Mouse (Mus musculus) intestine, embryonic 15.5 days (tissue): ENCODE results near the gene Kdelr1. TPM values are rescaled to one million over a fixed set of nuclear protein-coding genes. Genes with fewer than 3 reads are reported as not detected.

Experiments used
- ATAC-seq: fragments of 200-750 bp; cut with Nextera tagmentation; 2 replicates; pipeline ENCODE4 v1.8.0; 2017; ENCODE audit warnings: moderate TSS enrichment, moderate library complexity
- H3K27ac ChIP-seq: fragments of 300-500 bp; sonication (generic); 2 replicates; pipeline ENCODE4 v1.5.1; 2015; ENCODE audit warnings: mild to moderate bottlenecking, inconsistent platforms
- H3K27me3 ChIP-seq: fragments of 300-500 bp; sonication (generic); replicated peaks from 2 replicates; pipeline ENCODE4 v1.6.1; 2015; ENCODE audit warnings: inconsistent platforms
- H3K36me3 ChIP-seq: fragments of 300-500 bp; sonication (generic); 2 replicates; pipeline ENCODE4 v1.6.1; 2015; ENCODE audit warnings: inconsistent platforms
- H3K4me1 ChIP-seq: fragments of 300-500 bp; sonication (generic); replicated peaks from 2 replicates; pipeline ENCODE4 v1.6.1; 2015; ENCODE audit warnings: inconsistent platforms
- H3K4me2 ChIP-seq: fragments of 300-500 bp; sonication (generic); replicated peaks from 2 replicates; pipeline ENCODE4 v1.6.1; 2015; ENCODE audit warnings: mild to moderate bottlenecking, inconsistent platforms
- H3K4me3 ChIP-seq: fragments of 300-500 bp; sonication (generic); replicated peaks from 2 replicates; pipeline ENCODE4 v1.5.1; 2015; ENCODE audit warnings: inconsistent platforms
- H3K9ac ChIP-seq: fragments of 300-500 bp; sonication (generic); 2 replicates; pipeline ENCODE4 v1.6.1; 2015; ENCODE audit warnings: inconsistent platforms
- H3K9me3 ChIP-seq: fragments of 300-500 bp; sonication (generic); 2 replicates; pipeline ENCODE4 v1.6.1; 2016; ENCODE audit warnings: inconsistent platforms
- WGBS: fragments of 180-500 bp; shearing (Covaris S2); methylation state at CpG from one replicate; pipeline ENCODE4 v1.1.7; 2015; 5-methylcytosine and 5-hydroxymethylcytosine counted together
- polyA plus RNA-seq: library from polyadenylated mRNA; unstranded; fragments of >200 nt; fragmentation: Nextera tagmentation; extraction: Ambion mirVana; gene quantifications from 2 replicates; pipeline ENCODE4 v1.2.1, GENCODE M21; 2015

Kdelr1 gene
- 70.8 and 74.5 TPM in 2 replicates for polyA plus RNA-seq

- Histone ChIP-seq H3K27me3 (peaks cover 25% of the 10 kb centered on the region), H3K27ac (peak within 1 kb of the TSS; percentile 93), H3K9ac (peak within 1 kb of the TSS; percentile 96), H3K9me3 (no peaks in the 10 kb centered on the region), H3K36me3 (peaks cover 19% of the 10 kb centered on the region), H3K4me1 (peaks cover 44% of the 10 kb centered on the region), H3K4me3 (peak within 1 kb of the TSS; percentile 80), H3K4me2 (peak within 1 kb of the TSS; percentile 64)
- ATAC-seq: peak; percentile 80
- WGBS: 1% methylated on average over 18 of the region's 18 CpGs
Observed at GRCm38 (mm10) chr7:45872624-45873023, at the start of gene Kdelr1. Gene Kdelr1 (plus strand): TSS chr7:45872772.

GRCm38 (mm10) chr7:45824598-45824997, 48.0 kb upstream of the Kdelr1 start, which contains the start of gene Kcnj14:
Gene Kcnj14 (minus strand): TSS chr7:45824782.
- H3K27ac ChIP-seq: no peak within 1 kb of the TSS
- no peak within 1 kb of the TSS for H3K9ac ChIP-seq
- H3K9me3 ChIP-seq: no peaks in the 10 kb centered on the region
- WGBS: 62% methylated on average over 7 of the region's 7 CpGs
- peaks cover 47% of the 10 kb centered on the region for H3K36me3 ChIP-seq
- ATAC-seq: no peak
- no peak within 1 kb of the TSS for H3K4me2 ChIP-seq
- H3K4me3 ChIP-seq: no peak within 1 kb of the TSS
- no peaks in the 10 kb centered on the region for H3K27me3 ChIP-seq
- H3K4me1 ChIP-seq: peaks cover 7% of the 10 kb centered on the region; the same call in 1 of the 2 replicates

- Histone ChIP-seq H3K9ac (no peak overlapping the region), H3K36me3 (peaks cover 47% of the 10 kb centered on the region), H3K9me3 (no peaks in the 10 kb centered on the region), H3K4me1 (peaks cover 10% of the 10 kb centered on the region), H3K27me3 (peaks cover 5% of the 10 kb centered on the region), H3K4me2 (no peak overlapping the region), H3K4me3 (no peak overlapping the region), H3K27ac (no peak overlapping the region)
- 92% methylated on average over 7 of the region's 7 CpGs for WGBS
- no peak for ATAC-seq
Observed at GRCm38 (mm10) chr7:45826631-45827030, 45.9 kb upstream of the Kdelr1 start.

GRCm38 (mm10) chr7:45830427-45831127, 42.0 kb upstream of the Kdelr1 start, which contains the start of gene Grwd1:
Gene Grwd1 (minus strand): TSS chr7:45830944.
- peak within 1 kb of the TSS; percentile 63 for H3K9ac ChIP-seq
- H3K27me3 ChIP-seq: peaks cover 42% of the 10 kb centered on the region
- H3K9me3 ChIP-seq: no peaks in the 10 kb centered on the region
- H3K4me2 ChIP-seq: peak within 1 kb of the TSS; percentile 67
- H3K4me3 ChIP-seq: peak within 1 kb of the TSS; percentile 80
- H3K4me1 ChIP-seq: peaks cover 26% of the 10 kb centered on the region
- WGBS: under 1% methylated on average over 35 of the region's 35 CpGs
- peaks cover 27% of the 10 kb centered on the region for H3K36me3 ChIP-seq
- peak; percentile 91 for ATAC-seq
- peak within 1 kb of the TSS; percentile 18; the same call in 1 of the 2 replicates for H3K27ac ChIP-seq

GRCm38 (mm10) chr7:45831128-45831525, 41.4 kb upstream of the Kdelr1 start:
- peak; percentile 13; the same call in 1 of the 2 replicates for ATAC-seq
- Histone ChIP-seq H3K36me3 (peaks cover 22% of the 10 kb centered on the region), H3K4me1 (peaks cover 26% of the 10 kb centered on the region), H3K9me3 (no peaks in the 10 kb centered on the region), H3K27me3 (peaks cover 45% of the 10 kb centered on the region), H3K4me2 (peak overlapping the region; percentile 67), H3K27ac (no peak overlapping the region), H3K9ac (peak overlapping the region; percentile 63; the same call in 1 of the 2 replicates), H3K4me3 (peak overlapping the region; percentile 80)
- WGBS: 26% methylated on average over 5 of the region's 5 CpGs

- Histone ChIP-seq H3K9me3 (no peaks in the 10 kb centered on the region), H3K4me2 (peak overlapping the region; percentile 80), H3K36me3 (peaks cover 9% of the 10 kb centered on the region), H3K4me1 (peaks cover 26% of the 10 kb centered on the region), H3K4me3 (peak overlapping the region; percentile 46), H3K27ac (no peak overlapping the region), H3K9ac (0 out of 2 replicates have a peak overlapping the region, but pooled peaks have one; percentile 44), H3K27me3 (peaks cover 45% of the 10 kb centered on the region)
- WGBS: 9% methylated on average over 30 of the region's 30 CpGs
- ATAC-seq: no peak
Observed at GRCm38 (mm10) chr7:45832428-45832827, 40.1 kb upstream of the Kdelr1 start.

- peak; percentile 21 for ATAC-seq
- H3K27me3 ChIP-seq: peaks cover 45% of the 10 kb centered on the region
Observed at GRCm38 (mm10) chr7:45833148-45833790, 39.3 kb upstream of the Kdelr1 start.

GRCm38 (mm10) chr7:45833924-45834323, 38.6 kb upstream of the Kdelr1 start:
- H3K4me3 ChIP-seq: peak overlapping the region; percentile 46
- H3K9ac ChIP-seq: peak overlapping the region; percentile 44; the same call in 1 of the 2 replicates
- no peaks in the 10 kb centered on the region for H3K36me3 ChIP-seq
- H3K27ac ChIP-seq: no peak overlapping the region
- peaks cover 26% of the 10 kb centered on the region for H3K4me1 ChIP-seq
- ATAC-seq: no peak
- peak overlapping the region; percentile 80 for H3K4me2 ChIP-seq
- WGBS: 6% methylated on average over 25 of the region's 31 CpGs
- no peaks in the 10 kb centered on the region for H3K9me3 ChIP-seq
- peaks cover 45% of the 10 kb centered on the region for H3K27me3 ChIP-seq

More at GRCm38 (mm10) chr7:45833148-45833790, 39.3 kb upstream of the Kdelr1 start:
- Histone ChIP-seq H3K27ac (no peak overlapping the region), H3K9ac (peak overlapping the region; percentile 44), H3K4me1 (peaks cover 26% of the 10 kb centered on the region), H3K36me3 (0 out of 2 replicates have a peak, but pooled peaks cover under 1% of the 10 kb centered on the region), H3K4me3 (peak overlapping the region; percentile 46), H3K4me2 (peak overlapping the region; percentile 80), H3K9me3 (no peaks in the 10 kb centered on the region)
- WGBS: under 1% methylated on average over 77 of the region's 86 CpGs

GRCm38 (mm10) chr7:45842950-45843744, 29.4 kb upstream of the Kdelr1 start:
- 86% methylated on average over 10 of the region's 10 CpGs for WGBS
- ATAC-seq: no peak
- Histone ChIP-seq H3K4me3 (no peak overlapping the region), H3K9ac (no peak overlapping the region), H3K36me3 (no peaks in the 10 kb centered on the region), H3K4me2 (no peak overlapping the region), H3K4me1 (no peaks in the 10 kb centered on the region), H3K27ac (no peak overlapping the region), H3K27me3 (peaks cover 8% of the 10 kb centered on the region), H3K9me3 (no peaks in the 10 kb centered on the region)

- Histone ChIP-seq H3K27ac (no peak overlapping the region), H3K9me3 (no peaks in the 10 kb centered on the region), H3K4me1 (peaks cover 5% of the 10 kb centered on the region; the same call in 1 of the 2 replicates), H3K9ac (no peak overlapping the region), H3K36me3 (no peaks in the 10 kb centered on the region), H3K4me3 (no peak overlapping the region), H3K27me3 (0 out of 2 replicates have a peak, but pooled peaks cover 3% of the 10 kb centered on the region), H3K4me2 (no peak overlapping the region)
- WGBS: 10% methylated on average over 6 of the region's 6 CpGs
- no peak for ATAC-seq
Observed at GRCm38 (mm10) chr7:45848447-45849027, 24.0 kb upstream of the Kdelr1 start.

GRCm38 (mm10) chr7:45850661-45851060, 21.9 kb upstream of the Kdelr1 start:
- Histone ChIP-seq H3K9ac (no peak overlapping the region), H3K36me3 (no peaks in the 10 kb centered on the region), H3K4me2 (no peak overlapping the region), H3K27me3 (no peaks in the 10 kb centered on the region), H3K27ac (no peak overlapping the region), H3K4me3 (no peak overlapping the region), H3K9me3 (no peaks in the 10 kb centered on the region), H3K4me1 (peaks cover 5% of the 10 kb centered on the region; the same call in 1 of the 2 replicates)
- no peak for ATAC-seq
- 66% methylated on average over 3 of the region's 3 CpGs for WGBS
